Mouse (Mus musculus): ENCODE results near the gene Lamb3.

DNA sequence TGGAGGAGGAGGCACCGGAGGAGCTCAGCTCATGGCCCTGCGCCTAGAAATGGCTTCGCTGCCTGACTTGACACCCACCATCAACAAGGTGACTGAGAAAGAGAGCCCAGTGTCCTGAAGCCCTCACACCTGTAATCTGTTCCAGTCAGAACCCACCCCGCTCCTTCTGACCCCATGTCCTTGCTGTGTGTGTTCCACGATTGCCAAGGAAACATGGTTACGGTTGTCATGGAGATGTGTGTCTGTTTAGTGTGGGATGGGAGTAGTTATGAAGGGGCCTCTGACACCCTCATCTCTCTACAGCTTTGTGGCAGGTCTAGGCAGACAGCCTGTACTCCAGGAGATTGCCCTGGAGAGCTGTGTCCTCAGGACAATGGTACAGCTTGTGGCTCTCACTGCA, 127.0 kb downstream of the Lamb3 start:
- TF ChIP-seq GATA1 (IDR thresholded peaks at IDR 0.05; ENCODE audit: low read length) (no peak), TAL1 (IDR thresholded peaks at IDR 0.05; ENCODE audit: low read length) (no peak)

Data from erythroblast, embryonic 14.5 days (primary cell).